Mouse (Mus musculus) T-cell, adult 2 months (primary cell): ENCODE measurements at regions not wholly inside any gene's neighbourhood (a gene's known extent, or its start where the extent isn't known, plus 50 kb on each side); places are given as distances from the start of the nearest gene placed in this dataset.

Experiments used
- DNase-seq: peaks from one replicate; pipeline ENCODE4 v3.0.0; 2022; ENCODE audit warnings: low spot score

DNA sequence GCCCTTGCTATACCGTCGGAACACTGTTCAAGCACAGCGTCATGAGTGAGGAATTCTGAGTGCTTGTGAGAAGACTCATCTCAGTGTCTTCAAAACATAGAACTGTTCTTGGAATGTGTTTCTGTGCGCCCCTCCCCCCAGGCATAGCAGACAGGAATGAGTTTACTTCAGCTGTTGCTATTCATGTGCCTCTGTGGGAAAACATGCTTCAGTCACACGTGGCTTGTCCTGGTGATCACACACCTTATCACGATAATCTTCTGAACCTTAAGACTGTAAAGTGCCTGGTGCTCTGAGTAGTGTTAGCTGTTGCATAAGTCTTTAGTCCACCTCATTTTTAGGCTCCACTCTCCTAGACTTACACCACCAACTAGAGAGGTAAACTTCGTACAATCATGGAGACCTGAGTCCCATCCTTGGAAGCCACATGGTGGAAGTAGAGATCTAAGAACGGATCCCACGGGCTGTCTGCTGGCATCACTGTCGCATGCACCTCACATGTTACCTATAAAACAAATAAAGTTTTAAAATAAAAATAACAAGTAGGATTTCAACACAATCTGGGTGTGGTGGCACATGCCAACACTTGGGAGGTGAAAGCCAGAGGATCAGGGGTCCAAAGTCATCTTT lies 1143.8 kb downstream of the 4930447A16Rik start:
- DNase-seq: no peak

GRCm38 (mm10) chr15:38570144-38570543 lies 1144.8 kb downstream of the 4930447A16Rik start:
- no peak for DNase-seq

- DNase-seq: no peak
These were observed 1145.4 kb downstream of the 4930447A16Rik start for GRCm38 (mm10) chr15:38570735-38571134.

DNA sequence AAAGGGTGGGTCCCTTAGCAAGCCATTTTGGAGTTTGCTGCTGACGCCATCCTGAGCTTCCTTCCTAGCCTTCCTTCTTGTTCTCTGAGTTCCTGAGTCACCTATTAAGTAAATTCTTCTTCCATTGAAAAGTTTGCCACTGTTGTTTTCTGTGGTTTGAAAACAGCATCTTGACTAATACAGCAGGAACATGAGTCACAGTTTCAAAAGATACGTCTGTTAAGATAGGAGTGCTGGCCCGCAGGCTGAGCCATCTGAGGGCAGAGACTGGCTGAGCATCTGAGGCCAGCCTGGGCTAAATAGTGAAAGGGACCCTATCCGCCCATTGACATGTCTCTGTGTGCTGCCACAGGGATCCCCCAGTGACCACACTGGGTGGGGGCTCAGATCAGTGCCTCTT lies 1147.3 kb downstream of the 4930447A16Rik start:
- DNase-seq: no peak

DNA sequence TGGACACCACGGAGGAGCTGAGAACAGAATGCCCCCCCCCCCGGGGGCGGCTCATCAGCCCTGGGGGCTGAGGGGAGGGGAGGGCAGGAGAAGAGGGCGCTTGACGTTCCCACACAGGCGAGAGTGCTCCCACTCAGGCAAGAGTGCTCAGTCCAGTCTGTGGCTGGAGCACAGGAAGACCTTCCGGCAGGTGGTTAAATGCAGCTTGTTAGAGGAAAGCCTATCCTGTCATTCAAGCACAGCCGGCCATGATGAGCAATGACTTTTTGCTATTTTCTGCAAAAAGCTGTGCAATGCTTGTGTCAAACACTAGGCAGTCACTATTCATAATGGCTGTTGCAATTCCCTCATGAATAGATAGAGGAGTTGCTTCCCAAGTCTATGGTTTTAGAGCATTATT lies 1149.1 kb downstream of the 4930447A16Rik start:
- no peak for DNase-seq

- no peak for DNase-seq
These were observed 1149.9 kb downstream of the 4930447A16Rik start for GRCm38 (mm10) chr15:38575254-38575653.

- no peak for DNase-seq
These were observed 1152.3 kb downstream of the 4930447A16Rik start for GRCm38 (mm10) chr15:38577691-38578090.

DNA sequence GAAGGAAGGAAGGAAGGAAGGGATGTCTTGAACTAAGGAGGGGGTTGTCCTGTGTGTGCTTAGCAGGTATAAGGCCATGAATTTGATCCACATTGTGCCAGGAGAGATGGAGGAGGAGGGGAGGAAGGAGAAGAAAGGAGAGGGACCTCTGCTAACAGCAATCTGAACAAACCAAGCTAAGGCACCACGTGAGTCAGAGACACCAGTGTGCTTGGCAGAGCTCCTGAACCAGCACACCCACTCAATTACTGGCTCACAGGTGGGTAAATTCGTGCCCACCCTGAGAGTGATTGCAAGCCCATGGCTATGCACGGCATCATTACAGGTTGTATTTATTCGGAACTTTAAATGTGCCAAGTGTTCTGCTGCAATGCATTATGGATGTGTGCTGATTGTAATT lies 1154.1 kb downstream of the 4930447A16Rik start:
- DNase-seq: no peak

GRCm38 (mm10) chr15:38583500-38583899 lies 1158.1 kb downstream of the 4930447A16Rik start:
- no peak for DNase-seq

DNA sequence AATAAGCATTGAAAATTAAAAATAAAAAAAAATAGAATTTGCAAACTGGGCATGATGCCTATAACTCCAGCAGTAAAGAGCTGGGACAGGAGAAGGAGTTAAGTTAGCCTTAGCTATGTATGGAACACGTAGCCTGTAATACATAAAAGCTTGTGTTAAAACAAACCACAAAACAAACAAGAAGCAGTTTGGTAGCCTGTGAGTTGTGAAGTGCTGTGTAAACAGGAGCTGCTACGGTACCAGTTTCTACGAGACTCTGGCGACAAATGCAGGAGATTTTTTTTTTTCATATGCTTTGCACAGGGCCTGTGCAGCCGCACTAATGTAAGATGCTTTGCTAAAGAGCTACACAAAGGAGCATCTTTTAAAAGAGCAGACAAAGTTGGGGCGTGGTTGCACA lies 1159.1 kb downstream of the 4930447A16Rik start:
- no peak for DNase-seq

- DNase-seq: no peak
These were observed 1160.3 kb downstream of the 4930447A16Rik start for GRCm38 (mm10) chr15:38585610-38586009.

GRCm38 (mm10) chr15:38586594-38586993 lies 1161.2 kb downstream of the 4930447A16Rik start:
- DNase-seq: no peak

DNA sequence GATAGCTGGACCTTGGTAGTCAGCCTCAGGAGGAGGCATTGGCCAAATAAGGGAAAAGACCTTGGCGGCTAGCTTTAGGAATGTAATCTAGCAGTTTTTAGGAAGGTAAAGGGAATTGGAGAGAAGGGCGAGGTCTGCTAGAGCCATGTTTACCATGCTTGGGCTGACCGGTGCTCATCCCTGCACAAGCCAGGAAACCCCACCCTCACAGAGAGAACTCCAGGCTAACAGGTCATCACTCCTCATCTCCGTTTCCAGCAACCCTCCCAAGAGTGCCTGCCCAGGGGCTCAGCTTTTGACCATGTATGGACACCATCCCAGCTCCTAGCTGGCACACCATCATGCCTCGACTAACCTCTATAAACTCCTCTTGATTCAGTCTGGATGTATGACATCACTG lies 1162.9 kb downstream of the 4930447A16Rik start:
- DNase-seq: no peak

DNA sequence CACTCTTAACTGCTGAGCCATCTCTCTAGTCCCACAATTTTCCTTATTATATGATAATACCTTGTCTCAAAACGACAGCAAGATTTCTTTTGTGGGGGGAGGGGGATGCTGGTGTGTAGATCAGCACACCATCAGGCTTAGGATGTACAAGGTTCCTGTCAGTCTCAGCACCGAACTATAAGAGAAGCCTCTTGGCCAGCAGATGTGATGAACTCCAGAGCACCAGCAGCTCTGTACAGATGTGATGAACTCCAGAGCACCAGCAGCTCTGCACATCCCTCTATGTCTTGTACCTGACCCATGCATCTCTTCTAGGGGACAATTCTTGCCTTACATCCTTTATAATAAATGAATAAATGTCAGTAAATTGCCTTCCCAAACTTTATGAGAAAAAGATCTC lies 1163.7 kb downstream of the 4930447A16Rik start:
- no peak for DNase-seq

GRCm38 (mm10) chr15:38589675-38590074 lies 1164.3 kb downstream of the 4930447A16Rik start:
- DNase-seq: no peak

DNA sequence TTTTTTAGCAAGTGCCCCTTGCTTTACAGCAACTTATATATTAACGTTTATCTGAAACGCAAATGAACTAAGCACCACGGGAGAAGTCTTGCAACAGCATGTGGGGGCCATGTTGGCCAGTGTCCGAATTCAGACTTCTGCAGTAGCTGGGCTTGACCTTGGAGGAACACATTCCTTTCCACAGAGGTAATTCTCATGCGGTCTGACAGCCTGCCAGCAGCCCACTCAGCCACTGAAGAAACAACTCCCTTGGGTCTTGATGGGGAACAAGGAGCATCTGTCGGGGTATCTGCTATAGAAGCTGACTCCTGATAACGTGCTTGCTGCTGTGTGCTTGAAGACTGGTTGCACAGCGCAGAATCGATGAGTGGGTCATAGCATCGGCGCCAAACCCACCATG lies 1168.7 kb downstream of the 4930447A16Rik start:
- no peak for DNase-seq

- no peak for DNase-seq
These were observed 1169.4 kb downstream of the 4930447A16Rik start for GRCm38 (mm10) chr15:38594747-38595146.

- DNase-seq: no peak
These were observed 1170.5 kb downstream of the 4930447A16Rik start for GRCm38 (mm10) chr15:38595820-38596219.

- DNase-seq: no peak
These were observed 1172.1 kb downstream of the 4930447A16Rik start for GRCm38 (mm10) chr15:38597458-38597857.

DNA sequence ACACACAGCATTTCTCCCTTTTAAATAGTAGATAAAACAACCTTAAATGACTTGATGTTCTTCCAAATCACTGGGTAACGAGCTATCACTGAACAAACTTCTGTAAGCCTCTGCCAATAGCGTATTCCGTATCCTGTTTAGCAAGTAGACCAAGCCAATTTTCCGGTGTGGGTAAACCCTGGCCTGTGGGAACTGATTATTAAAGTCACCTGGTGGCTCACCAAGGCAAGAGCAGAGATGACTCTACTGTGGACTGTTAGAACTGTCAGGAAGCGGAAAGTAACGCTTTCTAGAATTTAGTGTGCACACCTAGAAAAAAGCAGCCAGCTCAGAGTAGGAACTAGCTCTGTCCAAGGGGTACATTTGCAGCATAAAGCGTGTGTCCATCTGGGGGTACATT lies 1176.1 kb downstream of the 4930447A16Rik start:
- DNase-seq: peak; percentile 66

DNA sequence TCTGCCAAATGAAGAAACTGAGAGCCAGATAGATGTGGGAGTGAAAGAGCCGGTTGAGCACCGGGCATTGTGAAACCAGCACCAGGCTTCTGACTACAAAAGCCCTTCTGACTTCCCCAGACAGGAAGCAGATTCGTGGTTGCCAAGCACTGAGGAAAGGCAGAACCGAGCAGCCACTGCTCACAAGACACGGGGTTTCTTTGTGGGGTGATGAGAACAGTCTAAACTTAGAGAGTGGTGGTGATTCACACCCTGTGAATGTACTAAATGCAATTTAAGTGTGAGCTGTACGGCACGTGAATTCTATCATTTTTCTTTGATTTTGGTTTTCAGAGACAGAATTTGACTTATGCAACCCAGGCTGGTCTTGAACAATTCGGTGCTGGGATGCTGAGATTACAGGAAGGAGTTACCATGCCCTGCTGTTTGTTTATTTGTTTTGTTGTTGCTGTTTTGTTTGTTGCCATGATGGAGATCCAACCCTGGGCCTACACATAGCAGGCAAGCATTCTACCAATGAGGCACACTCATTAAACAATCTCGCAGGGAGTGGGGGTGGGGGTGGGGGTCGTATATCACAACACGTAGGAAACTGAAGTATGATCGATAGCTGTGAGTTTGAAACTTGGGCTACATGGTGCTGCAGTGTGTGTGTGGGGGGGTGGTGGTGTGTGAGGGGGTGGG lies 1177.0 kb downstream of the 4930447A16Rik start:
- DNase-seq: peak; percentile 83

DNA sequence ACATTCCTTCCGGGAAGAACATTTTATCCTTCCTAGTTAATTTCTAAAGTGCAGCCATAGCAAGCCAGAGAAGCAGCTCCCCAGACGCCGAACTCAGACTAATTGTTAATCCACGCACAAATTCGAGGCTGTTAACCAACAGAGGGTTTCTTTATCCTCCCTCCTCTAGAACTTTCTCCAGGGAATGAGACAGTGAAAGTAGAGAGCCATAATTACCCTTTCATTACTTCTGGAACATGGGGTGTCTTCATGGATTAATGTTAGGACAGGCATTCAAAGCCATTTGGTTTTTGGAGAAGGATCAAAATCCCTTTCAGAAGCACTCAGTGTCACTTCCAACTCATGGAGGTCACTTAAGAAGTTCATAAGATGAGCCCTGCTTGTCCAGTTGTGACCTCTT lies 1178.6 kb downstream of the 4930447A16Rik start:
- no peak for DNase-seq

DNA sequence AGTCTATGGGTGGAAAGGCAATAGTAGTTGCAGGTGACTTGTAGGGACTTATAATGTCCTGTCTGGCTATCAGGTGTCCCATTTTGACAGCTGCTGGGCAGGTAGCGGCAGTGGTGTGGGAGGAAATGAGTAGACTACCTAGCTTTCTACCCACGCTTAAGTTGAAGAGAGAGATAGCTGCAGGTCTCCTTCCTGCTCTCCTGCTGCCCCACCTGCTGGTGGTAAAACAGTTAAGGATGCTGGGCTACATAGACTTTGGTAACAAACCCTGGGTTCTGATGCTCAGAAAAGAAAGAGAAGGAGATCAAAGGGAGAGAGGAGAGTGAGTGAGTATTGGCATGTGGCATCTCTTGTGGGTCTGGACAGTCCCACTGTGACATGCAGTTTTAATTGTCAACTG lies 1182.0 kb downstream of the 4930447A16Rik start:
- DNase-seq: peak; percentile 70
